In the genomic region with DNA sequence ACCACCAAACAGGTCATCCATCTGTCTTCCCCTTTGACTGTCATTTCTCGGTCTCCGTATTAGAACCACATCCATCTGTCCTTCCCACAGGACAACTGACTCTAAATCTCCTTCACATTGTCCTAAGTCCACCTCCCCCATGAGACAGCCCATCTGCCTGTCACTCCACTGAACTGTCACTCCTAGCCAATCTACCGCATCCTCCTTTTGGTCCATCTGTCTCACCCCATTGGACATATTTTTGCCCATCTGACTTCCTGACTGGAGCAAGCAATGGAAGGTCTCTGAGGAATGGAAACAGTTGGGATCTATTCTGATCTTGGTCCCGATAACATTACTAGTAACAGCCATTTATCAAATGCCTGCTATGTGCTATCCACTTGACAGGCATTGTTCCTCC, we compare ENCODE assay signal across 17 mouse cellular contexts.
A peak's percentile ranks its signal among the peaks of the same experiment; 100 is the strongest.
DNase-seq lines count a peak whose midpoint lies in the region; ATAC-seq and TF ChIP-seq lines count a peak whose summit lies in the region.
"Had no signal": no experiment of that assay in that cellular context is flagged by ENCODE, and none has a peak within 500 bp of the region (broad histone marks: within the 10 kb centered on the region; RNA-seq: fewer than 3 reads in every experiment).

No protein-coding gene starts in this region.

- H3K4me2 ChIP-seq in hindbrain, embryonic 16.5 days (ENCODE audit: low read length): no peak overlapping the region
- H3K4me2 ChIP-seq in stomach, postnatal 0 days (replicated peaks; ENCODE audit: low read depth): no peak overlapping the region
- H3K4me2 ChIP-seq: liver, embryonic 15.5 days; midbrain, embryonic 12.5 days had no signal

- TF ChIP-seq CTCF in layer of hippocampus, adult 2 months (conservative IDR thresholded peaks at IDR 0.05): no peak
- TF ChIP-seq CTCF in stomach, postnatal 0 days (IDR thresholded peaks at IDR 0.05; ENCODE audit: low read depth): no peak

- H3K4me1 ChIP-seq in hindbrain, embryonic 16.5 days (ENCODE audit: control insufficient read depth, insufficient read depth, low read depth, low read length): no peaks in the 10 kb centered on the region; the same call in 1 of the 2 replicates
- no peaks in the 10 kb centered on the region for H3K4me1 ChIP-seq in stomach, postnatal 0 days (replicated peaks; ENCODE audit: control insufficient read depth, insufficient read depth)
- H3K4me1 ChIP-seq: liver, embryonic 15.5 days had no signal

- H3K9me3 ChIP-seq in hindbrain, embryonic 16.5 days (ENCODE audit: control insufficient read depth, low read length): no peaks in the 10 kb centered on the region
- no peaks in the 10 kb centered on the region for H3K9me3 ChIP-seq in stomach, postnatal 0 days (ENCODE audit: control insufficient read depth, low read length)
- H3K9me3 ChIP-seq: liver, embryonic 15.5 days; midbrain, embryonic 12.5 days had no signal

- H3K36me3 ChIP-seq in hindbrain, embryonic 16.5 days (ENCODE audit: control insufficient read depth, insufficient read depth, low read length): no peaks in the 10 kb centered on the region
- no peaks in the 10 kb centered on the region for H3K36me3 ChIP-seq in stomach, postnatal 0 days (ENCODE audit: control insufficient read depth, insufficient read depth, low read length)
- H3K36me3 ChIP-seq: liver, embryonic 15.5 days; midbrain, embryonic 12.5 days had no signal

- peak; percentile 55 for DNase-seq in heart, adult 11 months
- DNase-seq in heart, adult 8-10 months (ENCODE audit: low spot score): no peak
- peak; percentile 22 for DNase-seq in layer of hippocampus, adult 11-12 months (ENCODE audit: low spot score)
- DNase-seq in layer of hippocampus, adult 2 months (ENCODE audit: low spot score in 2 of 2): no peak
- DNase-seq in stomach, postnatal 0 days (ENCODE audit: low spot score): no peak
- DNase-seq in gastrocnemius, postnatal 36 days: no peak
- no peak for DNase-seq in right cerebral cortex, postnatal 4 days
- DNase-seq: adrenal gland, postnatal 36 days; forebrain, postnatal 0 days; gastrocnemius, adult 2 months; heart, adult 2 months; heart, postnatal 14 days; kidney, adult 8-10 months had no signal

- no peak overlapping the region for H3K27ac ChIP-seq in layer of hippocampus, adult 2 months
- no peak overlapping the region for H3K27ac ChIP-seq in hindbrain, embryonic 16.5 days (ENCODE audit: low read depth, low read length)
- no peak overlapping the region for H3K27ac ChIP-seq in stomach, postnatal 0 days (replicated peaks)
- H3K27ac ChIP-seq: gastrocnemius, adult 2 months; heart, adult 2 months; liver, embryonic 15.5 days; midbrain, embryonic 12.5 days had no signal

- ATAC-seq in hindbrain, embryonic 16.5 days: peak; percentile 53; the same call in 1 of the 2 replicates
- ATAC-seq in stomach, postnatal 0 days (ENCODE audit: low FRiP score, low TSS enrichment): no peak
- ATAC-seq: forebrain, postnatal 0 days had no signal

- no peak for TF ChIP-seq EP300 in stomach, postnatal 0 days (optimal IDR thresholded peaks at IDR 0.05)

- H3K9ac ChIP-seq in hindbrain, embryonic 16.5 days (ENCODE audit: low read depth, low read length): no peak overlapping the region
- H3K9ac ChIP-seq in stomach, postnatal 0 days (ENCODE audit: low read length): 0 out of 2 replicates have a peak overlapping the region, but pooled peaks have one; percentile 27
- H3K9ac ChIP-seq: forebrain, postnatal 0 days; liver, embryonic 15.5 days; midbrain, embryonic 12.5 days had no signal

- H3K27me3 ChIP-seq in hindbrain, embryonic 16.5 days (replicated peaks; ENCODE audit: control insufficient read depth, insufficient read depth, low read length): no peaks in the 10 kb centered on the region
- no peaks in the 10 kb centered on the region for H3K27me3 ChIP-seq in stomach, postnatal 0 days (ENCODE audit: control insufficient read depth, insufficient read depth, low read length)
- H3K27me3 ChIP-seq: liver, embryonic 15.5 days had no signal

- 55% methylated on average over 4 of the region's 4 CpGs for WGBS in hindbrain, embryonic 16.5 days
- WGBS in stomach, postnatal 0 days: 60% methylated on average over 4 of the region's 4 CpGs

- intact Hi-C loops in gastrocnemius, postnatal 36 days (cut with DNase I): no loop called here

- H3K4me3 ChIP-seq in layer of hippocampus, adult 2 months: no peak overlapping the region
- no peak overlapping the region for H3K4me3 ChIP-seq in hindbrain, embryonic 16.5 days (ENCODE audit: low read length)
- no peak overlapping the region for H3K4me3 ChIP-seq in stomach, postnatal 0 days (ENCODE audit: low read depth, low read length)
- H3K4me3 ChIP-seq: gastrocnemius, adult 2 months; heart, adult 2 months; liver, embryonic 15.5 days; midbrain, embryonic 12.5 days; myocyte had no signal

Comparison
In these comparisons a context has a peak if more than half of its experiments do, and no peak if none do; other contexts are left out.
1. DNase-seq: peak in heart, adult 11 months (single experiment) and layer of hippocampus, adult 11-12 months (single experiment); none in heart, adult 8-10 months (single experiment), layer of hippocampus, adult 2 months (0 of 2), stomach, postnatal 0 days (single experiment), gastrocnemius, postnatal 36 days (0 of 2) and right cerebral cortex, postnatal 4 days (single experiment).